Mouse (Mus musculus) frontal cortex, adult (tissue): ENCODE data around the gene Mphosph6.

Experiments
- ATAC-seq: cut with Nextera tagmentation; 2 replicates; pipeline ENCODE4 v1.9.2; 2017; ENCODE audit warnings: mild to moderate bottlenecking, moderate library complexity, mixed read lengths; ENCODE audit not compliant: low TSS enrichment

The Mphosph6 gene

DNA sequence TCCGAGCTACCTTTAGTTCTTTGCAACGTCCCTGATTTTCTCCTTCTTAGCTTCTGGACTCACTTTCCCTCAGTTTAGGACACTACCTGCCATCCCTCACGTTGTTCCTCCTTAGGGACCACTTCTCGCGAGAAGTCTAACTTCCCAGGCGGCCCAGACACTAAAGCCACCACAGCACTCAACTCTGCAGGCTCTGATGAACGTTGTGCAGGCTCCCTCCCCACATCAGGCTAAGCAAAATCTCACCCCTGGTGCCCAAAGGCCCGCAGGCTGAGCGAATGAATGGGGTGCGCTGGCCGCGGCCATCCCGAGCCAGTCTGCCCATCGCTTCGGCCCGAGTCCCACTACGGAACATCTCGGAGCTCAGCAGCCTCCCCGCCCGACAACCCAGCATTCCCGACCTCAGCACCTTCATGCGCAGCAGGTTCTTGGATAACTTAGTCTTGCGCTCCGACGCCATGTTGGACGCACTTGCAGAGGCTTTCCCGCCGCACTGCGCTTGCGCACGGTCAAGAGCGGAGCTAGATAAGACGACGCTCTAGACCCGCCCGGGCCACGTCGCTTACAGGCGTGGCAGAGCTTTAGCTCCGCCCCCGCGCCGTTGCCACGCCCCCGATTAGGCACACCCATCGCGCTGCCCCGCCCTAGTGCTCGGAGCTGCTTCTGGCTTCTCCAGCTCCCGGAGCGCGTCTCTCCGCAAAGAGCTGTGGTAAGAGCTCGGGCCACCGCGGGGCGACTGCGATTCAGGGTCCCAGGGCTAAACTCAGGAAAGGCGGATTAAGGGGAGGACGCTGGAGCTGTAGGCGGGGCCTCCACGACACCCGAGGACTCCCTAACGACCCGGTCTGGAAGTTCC lies at the start of gene Mphosph6:
TSS of gene Mphosph6 (minus strand) at position 501 of the 856 bp plus-strand sequence.
- ATAC-seq: peak; percentile 96

GRCm38 (mm10) chr8:117850420-117850819 lies 48.7 kb upstream of the Mphosph6 start:
- ATAC-seq: no peak

DNA sequence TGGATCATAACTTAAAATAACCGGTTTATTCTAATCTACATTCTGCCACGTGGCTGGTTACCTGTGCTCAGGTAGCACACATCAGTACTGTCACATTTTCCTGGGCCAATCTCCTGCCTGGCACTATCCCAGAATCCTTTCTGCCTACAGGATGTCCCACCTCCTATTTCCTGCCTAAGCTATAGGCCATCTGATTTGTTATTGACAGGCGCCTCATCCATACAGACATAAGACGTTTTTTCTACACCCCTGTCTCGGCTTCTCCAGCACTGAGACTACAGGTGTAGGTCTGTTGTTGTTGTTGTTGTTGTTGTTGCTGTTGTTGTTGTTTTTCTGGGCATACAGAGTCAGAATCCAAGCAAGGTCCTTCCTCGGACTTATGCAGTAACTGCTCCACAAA lies 46.1 kb upstream of the Mphosph6 start:
- no peak for ATAC-seq

DNA sequence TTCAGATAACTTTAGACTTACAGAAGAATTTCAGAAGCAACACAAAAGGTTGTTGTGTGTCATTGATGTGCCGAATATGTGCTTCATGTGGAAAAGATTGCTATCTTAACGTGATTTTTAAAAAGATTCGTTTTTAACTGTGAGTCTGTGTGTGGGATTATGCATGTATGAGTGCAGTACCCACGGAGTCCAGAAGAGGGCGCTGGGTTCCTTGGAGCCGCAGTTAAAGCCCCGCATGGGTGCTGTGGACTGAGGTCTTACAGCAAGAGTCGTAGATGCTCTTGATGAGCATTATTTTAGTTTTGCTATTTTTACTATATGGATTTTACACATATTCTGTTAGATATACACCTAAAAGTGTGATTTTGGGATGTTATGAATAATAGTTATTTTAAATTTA lies 42.0 kb upstream of the Mphosph6 start:
- no peak for ATAC-seq

- no peak for ATAC-seq
Observed at GRCm38 (mm10) chr8:117813524-117813923, 11.8 kb upstream of the Mphosph6 start.

GRCm38 (mm10) chr8:117810676-117811075 lies 8.9 kb upstream of the Mphosph6 start:
- no peak for ATAC-seq

GRCm38 (mm10) chr8:117805419-117805818 lies 3.7 kb upstream of the Mphosph6 start:
- ATAC-seq: no peak

DNA sequence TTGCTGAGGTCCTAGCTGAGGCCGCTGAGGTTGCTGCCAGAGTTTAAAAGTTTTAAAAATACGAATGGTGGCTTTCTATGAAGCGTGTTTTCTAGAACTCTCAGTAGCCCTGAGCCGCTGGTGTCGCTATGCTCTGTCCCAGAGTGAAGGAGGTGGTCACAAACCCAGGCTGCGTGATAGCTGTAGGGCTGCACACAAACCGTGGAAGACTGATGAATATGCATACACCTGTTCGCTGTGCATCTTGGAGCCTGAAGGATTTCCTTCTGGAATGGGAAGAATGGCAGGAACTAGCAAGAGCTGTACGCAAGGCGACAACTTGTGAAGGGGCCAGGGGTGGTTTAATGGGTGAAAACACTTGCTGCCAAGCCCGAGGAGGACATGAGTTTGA lies 551 bp upstream of the Mphosph6 start:
- peak; percentile 73 for ATAC-seq

- no peak for ATAC-seq
Observed at GRCm38 (mm10) chr8:117798066-117798465, 3.7 kb downstream of the Mphosph6 start.

GRCm38 (mm10) chr8:117796464-117796863 lies 5.3 kb downstream of the Mphosph6 start:
- no peak for ATAC-seq

GRCm38 (mm10) chr8:117794581-117794980 lies 7.2 kb downstream of the Mphosph6 start:
- no peak for ATAC-seq

DNA sequence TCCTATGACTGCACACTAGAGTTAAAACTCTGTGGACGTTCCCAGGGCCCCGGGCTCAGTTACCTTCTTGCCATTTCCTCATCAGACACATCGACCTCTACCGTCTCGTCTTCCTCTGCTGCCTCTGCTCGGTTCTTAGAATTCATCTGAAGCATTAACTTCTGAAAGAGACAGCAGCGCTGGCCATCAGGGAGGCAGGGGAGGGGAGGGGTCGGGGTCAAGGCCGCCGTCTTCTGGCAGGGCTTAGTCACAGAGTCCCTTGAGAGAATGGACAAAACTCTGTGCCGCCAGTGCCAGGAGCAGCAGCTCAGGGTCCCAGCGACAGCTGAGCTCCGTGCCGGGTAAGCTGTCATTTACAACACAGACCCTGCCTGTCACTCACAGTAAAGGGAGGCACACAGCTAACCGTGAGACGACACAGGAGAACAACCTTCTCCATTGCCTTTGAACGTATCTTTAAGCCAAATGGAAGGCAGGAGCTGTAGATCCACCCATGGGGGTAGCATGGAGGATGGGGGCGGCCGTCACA lies 9.1 kb downstream of the Mphosph6 start:
- ATAC-seq: no peak

- ATAC-seq: no peak
Observed at GRCm38 (mm10) chr8:117786428-117786827, 15.3 kb downstream of the Mphosph6 start.

GRCm38 (mm10) chr8:117783021-117783420 lies 18.7 kb downstream of the Mphosph6 start:
- ATAC-seq: no peak

DNA sequence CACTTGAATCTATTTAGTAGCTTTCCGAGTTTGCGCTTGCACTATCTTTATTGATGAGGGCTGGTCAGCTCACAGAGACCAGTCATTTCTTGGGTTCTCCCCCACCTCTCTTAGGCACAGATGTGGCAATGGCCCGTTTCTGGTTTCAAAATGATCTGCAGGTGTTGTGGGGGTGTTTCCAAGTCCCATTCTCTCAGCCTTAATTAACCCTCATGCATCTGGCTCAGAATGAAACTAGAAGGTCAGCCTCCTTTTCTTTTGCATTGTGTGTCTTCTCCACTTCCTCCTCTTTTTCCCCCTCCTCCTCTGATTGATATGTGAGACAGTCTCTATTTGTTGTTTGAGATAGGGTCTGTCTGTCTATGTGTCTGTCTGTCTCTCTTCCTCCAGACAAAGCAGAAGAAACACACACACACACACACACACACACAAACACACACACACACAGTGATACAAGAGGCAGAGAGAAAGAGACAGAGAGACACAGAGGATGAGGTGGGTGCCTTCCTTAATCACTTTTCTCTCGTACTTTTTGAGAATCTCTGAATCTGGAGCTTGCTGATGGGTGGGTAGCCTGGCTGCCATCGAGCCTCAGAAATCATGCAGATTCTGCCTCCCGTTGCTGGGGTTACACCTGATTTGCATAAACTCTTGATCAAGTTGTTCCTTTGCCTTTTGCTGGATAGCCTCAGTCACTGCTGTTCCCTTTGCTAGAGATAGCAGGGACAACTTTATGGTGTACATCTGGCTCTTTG lies 20.2 kb downstream of the Mphosph6 start:
- no peak for ATAC-seq

DNA sequence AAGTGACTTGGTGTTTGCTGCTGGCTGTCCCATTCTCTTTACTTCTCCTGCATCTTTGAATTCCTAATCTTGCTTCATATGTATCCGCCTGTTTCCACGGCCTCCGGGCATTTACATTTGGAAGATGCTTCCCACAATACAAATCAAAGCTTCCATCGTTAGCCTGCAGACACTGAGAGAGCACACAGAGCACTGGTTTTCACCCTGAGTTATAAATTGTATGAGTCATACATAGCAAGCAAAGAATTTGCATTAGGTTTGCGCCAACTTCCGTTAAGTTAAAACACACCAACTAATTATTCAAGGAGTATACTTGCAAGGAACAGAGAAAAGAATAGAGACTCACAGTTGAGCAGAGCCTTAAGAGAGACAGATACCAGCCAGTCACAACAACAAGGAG lies 22.4 kb downstream of the Mphosph6 start:
- peak; percentile 55; the same call in 1 of the 2 replicates for ATAC-seq

DNA sequence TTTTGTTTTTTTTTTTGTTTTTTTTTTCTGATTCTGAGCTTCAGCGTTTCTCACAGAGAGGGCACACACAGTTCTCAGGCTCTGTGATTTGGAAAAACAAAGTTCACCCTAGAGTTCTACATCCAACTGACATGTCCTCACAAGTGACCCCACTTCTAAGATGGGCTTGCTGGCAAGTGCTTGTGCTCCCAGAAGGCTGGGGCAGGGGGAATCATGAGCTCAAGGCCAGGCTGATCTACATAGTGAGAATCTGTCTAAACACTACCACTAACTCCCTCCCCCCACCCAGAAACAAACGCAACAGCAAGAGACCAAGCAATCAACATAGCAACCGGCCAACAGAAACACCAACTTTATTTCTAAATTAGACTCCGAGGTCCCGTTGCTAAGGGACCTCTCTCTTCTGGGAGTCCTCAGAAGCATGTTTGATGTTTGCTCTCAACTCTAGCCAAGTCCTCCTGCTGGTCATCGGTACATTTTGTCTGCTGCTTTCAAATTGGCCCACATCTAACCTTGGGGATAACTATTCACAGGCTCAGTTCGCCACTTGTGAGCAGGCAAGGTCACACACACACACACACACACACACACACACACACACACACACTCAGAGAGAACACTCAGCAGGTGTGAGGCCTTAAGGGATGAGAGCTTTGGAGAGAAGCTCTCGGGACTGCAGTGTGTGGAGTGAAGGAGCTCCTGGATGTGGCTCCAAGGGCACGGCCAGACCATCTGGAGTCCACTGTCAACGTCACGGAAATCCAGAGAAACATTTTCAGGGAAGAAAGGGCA lies 23.0 kb downstream of the Mphosph6 start:
- no peak for ATAC-seq

DNA sequence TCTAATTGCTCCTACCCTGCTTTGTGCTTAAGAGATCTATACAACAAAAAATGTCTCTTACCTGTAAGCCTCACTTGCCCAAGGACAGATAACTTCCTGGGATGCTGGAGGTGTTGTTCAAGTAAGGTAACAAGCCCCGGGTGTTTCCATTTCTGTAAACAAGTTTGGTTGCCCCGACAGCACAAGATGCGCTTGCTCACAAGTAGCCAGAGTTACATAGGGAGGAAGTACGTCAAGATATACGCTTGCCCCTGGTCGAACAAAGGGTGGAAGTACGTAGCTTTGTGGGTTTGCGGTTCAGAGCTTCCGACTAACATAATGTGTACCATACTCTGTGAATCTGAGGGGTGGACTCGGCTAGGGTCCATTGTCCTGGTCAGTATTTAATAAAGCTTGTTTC lies 25.7 kb downstream of the Mphosph6 start:
- ATAC-seq: no peak

DNA sequence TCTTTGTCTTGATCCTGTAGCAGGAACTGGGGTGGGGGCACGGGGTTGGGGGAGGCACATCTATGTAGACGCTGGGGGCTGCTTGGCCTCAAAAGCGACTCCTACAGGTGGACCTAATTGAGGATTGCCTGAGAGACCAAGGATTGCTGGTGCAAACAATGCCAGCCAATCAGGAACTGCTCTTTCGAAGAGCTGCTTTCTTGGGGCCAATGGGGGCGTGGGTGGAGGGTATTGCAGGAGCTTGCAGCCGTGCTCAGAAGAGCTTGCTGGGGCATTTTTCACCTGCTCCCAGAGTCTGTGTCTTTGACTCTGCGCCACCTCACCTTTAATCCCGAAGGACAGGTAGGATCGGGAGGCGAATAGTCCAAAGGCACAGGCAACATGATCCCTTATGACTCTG lies 26.1 kb downstream of the Mphosph6 start:
- no peak for ATAC-seq

- ATAC-seq: no peak
Observed at GRCm38 (mm10) chr8:117772597-117772996, 29.1 kb downstream of the Mphosph6 start.

DNA sequence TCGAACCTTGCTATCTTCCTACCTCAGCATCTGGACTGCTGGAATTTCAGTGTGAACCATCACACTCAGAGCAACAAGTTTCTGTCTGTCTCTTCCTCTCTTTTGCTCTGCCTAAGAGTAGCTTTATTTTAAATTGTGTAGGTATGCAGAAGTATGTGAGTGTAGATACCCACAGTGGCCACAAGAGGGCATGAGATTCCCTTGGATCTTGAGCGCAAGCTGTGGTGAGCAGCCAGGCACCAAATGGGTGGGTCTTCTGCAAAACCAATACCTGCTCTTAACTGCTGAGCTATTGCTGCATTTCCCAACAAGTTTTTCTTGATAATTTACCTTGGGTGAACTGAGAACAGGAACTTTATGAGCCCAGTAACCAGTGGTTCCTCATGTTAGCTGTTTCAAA lies 29.6 kb downstream of the Mphosph6 start:
- no peak for ATAC-seq
